Mouse (Mus musculus) heart, embryonic 10.5 days (tissue): ENCODE measurements around the gene Clca1. TPM values are rescaled to one million over a fixed set of nuclear protein-coding genes. Genes with fewer than 3 reads are reported as not detected.
"Not testable (repeated sequence)": the region's sequence is repeated elsewhere in the genome, so short reads cannot be mapped to it uniquely, and the experiment has no call there.

Source experiments
- DNase-seq: peaks from one replicate; pipeline ENCODE4 v3.0.0-alpha.2; 2017; ENCODE audit warnings: low spot score
- H3K27ac ChIP-seq: fragments of 300-500 bp; sonication (generic); 2 replicates; pipeline ENCODE4 v1.5.1; 2016; ENCODE audit warnings: mild to moderate bottlenecking
- H3K27me3 ChIP-seq: fragments of 300-500 bp; sonication (generic); 2 replicates; pipeline ENCODE4 v1.6.1; 2016; ENCODE audit warnings: mild to moderate bottlenecking; ENCODE audit not compliant: poor library complexity, insufficient read depth, severe bottlenecking
- H3K36me3 ChIP-seq: fragments of 300-500 bp; sonication (generic); 2 replicates; pipeline ENCODE4 v1.6.1; 2016; ENCODE audit warnings: mild to moderate bottlenecking, moderate library complexity
- H3K4me1 ChIP-seq: fragments of 300-500 bp; sonication (generic); 2 replicates; pipeline ENCODE4 v1.6.1; 2016; ENCODE audit warnings: mild to moderate bottlenecking
- H3K4me3 ChIP-seq: fragments of 300-500 bp; sonication (generic); 2 replicates; pipeline ENCODE4 v1.5.1; 2016; ENCODE audit warnings: mild to moderate bottlenecking, moderate library complexity
- H3K9me3 ChIP-seq: fragments of 300-500 bp; sonication (generic); 2 replicates; pipeline ENCODE4 v1.6.1; 2016; ENCODE audit warnings: mild to moderate bottlenecking, moderate library complexity
- WGBS: fragments of 180-500 bp; shearing (Covaris S2); methylation state at CpG from one replicate; pipeline ENCODE4 v1.1.7; 2016; 5-methylcytosine and 5-hydroxymethylcytosine counted together
- polyA plus RNA-seq: library from polyadenylated mRNA; unstranded; fragments of >200 nt; fragmentation: Nextera tagmentation; extraction: Ambion mirVana; gene quantifications from 2 replicates; pipeline ENCODE4 v1.2.1, GENCODE M21; 2016

The Clca1 gene
- 0.05 TPM in 1 of 2 replicates, not detected in the other for polyA plus RNA-seq

GRCm38 (mm10) chr3:145032676-145033075 lies at the start of gene Clca1:
Clca1 (minus strand) TSS chr3:145032776.
- Histone ChIP-seq H3K27me3 (no peaks in the 10 kb centered on the region), H3K4me1 (no peaks in the 10 kb centered on the region), H3K36me3 (no peaks in the 10 kb centered on the region), H3K27ac (no peak within 1 kb of the TSS), H3K9me3 (no peaks in the 10 kb centered on the region), H3K4me3 (no peak within 1 kb of the TSS)
- DNase-seq, result no peak

- WGBS, result 79% methylated on average over 8 of the region's 8 CpGs
- H3K36me3 ChIP-seq, result no peaks in the 10 kb centered on the region
- DNase-seq, result no peak
These were observed 48.3 kb upstream of the Clca1 start for GRCm38 (mm10) chr3:145080904-145081303.

GRCm38 (mm10) chr3:145078405-145078804 lies 45.8 kb upstream of the Clca1 start:
- Histone ChIP-seq H3K27ac (no peak overlapping the region), H3K4me1 (peaks cover 5% of the 10 kb centered on the region; the same call in 1 of the 2 replicates), H3K4me3 (no peak overlapping the region), H3K9me3 (no peaks in the 10 kb centered on the region), H3K27me3 (no peaks in the 10 kb centered on the region), H3K36me3 (no peaks in the 10 kb centered on the region)
- WGBS, result 82% methylated on average over 6 of the region's 6 CpGs
- no peak for DNase-seq

More at GRCm38 (mm10) chr3:145080904-145081303, 48.3 kb upstream of the Clca1 start:
- no peaks in the 10 kb centered on the region for H3K9me3 ChIP-seq
- no peak overlapping the region for H3K4me3 ChIP-seq
- no peak overlapping the region for H3K27ac ChIP-seq
- no peaks in the 10 kb centered on the region for H3K4me1 ChIP-seq
- H3K27me3 ChIP-seq, result no peaks in the 10 kb centered on the region

GRCm38 (mm10) chr3:145072339-145072738 lies 39.8 kb upstream of the Clca1 start:
- no peak for DNase-seq
- Histone ChIP-seq H3K4me3 (no peak overlapping the region), H3K9me3 (no peaks in the 10 kb centered on the region), H3K4me1 (peaks cover 6% of the 10 kb centered on the region; the same call in 1 of the 2 replicates), H3K27me3 (no peaks in the 10 kb centered on the region), H3K36me3 (no peaks in the 10 kb centered on the region), H3K27ac (no peak overlapping the region)
- WGBS, result 85% methylated on average over 3 of the region's 3 CpGs

- no peak for DNase-seq
- WGBS, result 79% methylated on average over 4 of the region's 4 CpGs
These were observed 36.4 kb upstream of the Clca1 start for GRCm38 (mm10) chr3:145068964-145069363.

GRCm38 (mm10) chr3:145055138-145055537 lies 22.6 kb upstream of the Clca1 start:
- WGBS, result 84% methylated on average over 3 of the region's 3 CpGs
- not testable (repeated sequence) for DNase-seq

More at GRCm38 (mm10) chr3:145068964-145069363, 36.4 kb upstream of the Clca1 start:
- Histone ChIP-seq H3K4me3 (no peak overlapping the region), H3K4me1 (peaks cover 5% of the 10 kb centered on the region; the same call in 1 of the 2 replicates), H3K27me3 (no peaks in the 10 kb centered on the region), H3K27ac (no peak overlapping the region), H3K9me3 (no peaks in the 10 kb centered on the region), H3K36me3 (no peaks in the 10 kb centered on the region)

GRCm38 (mm10) chr3:145049820-145050219 lies 17.2 kb upstream of the Clca1 start:
- no peak overlapping the region for H3K4me3 ChIP-seq
- no peak for DNase-seq
- WGBS, result 41% methylated on average over 3 of the region's 3 CpGs
- H3K27ac ChIP-seq, result no peak overlapping the region
- H3K36me3 ChIP-seq, result no peaks in the 10 kb centered on the region
- no peaks in the 10 kb centered on the region for H3K27me3 ChIP-seq
- H3K4me1 ChIP-seq, result peaks cover 5% of the 10 kb centered on the region; the same call in 1 of the 2 replicates
- H3K9me3 ChIP-seq, result no peaks in the 10 kb centered on the region

More at GRCm38 (mm10) chr3:145055138-145055537, 22.6 kb upstream of the Clca1 start:
- not testable (repeated sequence) for H3K36me3 ChIP-seq, H3K27ac ChIP-seq, H3K4me3 ChIP-seq, H3K9me3 ChIP-seq, H3K27me3 ChIP-seq, H3K4me1 ChIP-seq

- Histone ChIP-seq H3K36me3 (no peaks in the 10 kb centered on the region), H3K27ac (no peak overlapping the region), H3K4me1 (no peaks in the 10 kb centered on the region), H3K9me3 (no peaks in the 10 kb centered on the region), H3K27me3 (no peaks in the 10 kb centered on the region), H3K4me3 (no peak overlapping the region)
- WGBS, result 52% methylated on average over 3 of the region's 3 CpGs
- no peak for DNase-seq
These were observed 6.2 kb upstream of the Clca1 start for GRCm38 (mm10) chr3:145038813-145039212.

- Histone ChIP-seq H3K27ac (no peak overlapping the region), H3K36me3 (no peaks in the 10 kb centered on the region), H3K9me3 (no peaks in the 10 kb centered on the region), H3K4me1 (no peaks in the 10 kb centered on the region), H3K4me3 (no peak overlapping the region), H3K27me3 (no peaks in the 10 kb centered on the region)
- DNase-seq, result no peak
- WGBS, result 62% methylated on average over 3 of the region's 3 CpGs
These were observed 4.5 kb downstream of the Clca1 start for GRCm38 (mm10) chr3:145028036-145028435.

GRCm38 (mm10) chr3:145026750-145027149 lies 5.8 kb downstream of the Clca1 start:
- no peaks in the 10 kb centered on the region for H3K9me3 ChIP-seq
- 29% methylated on average over 3 of the region's 3 CpGs for WGBS
- no peaks in the 10 kb centered on the region for H3K4me1 ChIP-seq
- no peaks in the 10 kb centered on the region for H3K36me3 ChIP-seq
- no peak for DNase-seq
- no peaks in the 10 kb centered on the region for H3K27me3 ChIP-seq
- no peak overlapping the region for H3K4me3 ChIP-seq
- H3K27ac ChIP-seq, result no peak overlapping the region

- H3K27me3 ChIP-seq, result no peaks in the 10 kb centered on the region
- H3K9me3 ChIP-seq, result no peaks in the 10 kb centered on the region
- WGBS, result 69% methylated on average over 3 of the region's 3 CpGs
- H3K4me3 ChIP-seq, result no peak overlapping the region
- no peak overlapping the region for H3K27ac ChIP-seq
- no peaks in the 10 kb centered on the region for H3K4me1 ChIP-seq
- H3K36me3 ChIP-seq, result no peaks in the 10 kb centered on the region
- DNase-seq, result no peak
These were observed 14.8 kb downstream of the Clca1 start for GRCm38 (mm10) chr3:145017807-145018206.

GRCm38 (mm10) chr3:145004422-145004821 lies 28.2 kb downstream of the Clca1 start:
- Histone ChIP-seq H3K36me3 (no peaks in the 10 kb centered on the region), H3K4me1 (no peaks in the 10 kb centered on the region), H3K27ac (no peak overlapping the region), H3K9me3 (no peaks in the 10 kb centered on the region), H3K27me3 (no peaks in the 10 kb centered on the region), H3K4me3 (no peak overlapping the region)
- DNase-seq, result no peak
- WGBS, result 31% methylated on average over 5 of the region's 5 CpGs

- Histone ChIP-seq H3K4me1 (no peaks in the 10 kb centered on the region), H3K27ac (no peak overlapping the region), H3K36me3 (no peaks in the 10 kb centered on the region), H3K9me3 (no peaks in the 10 kb centered on the region), H3K4me3 (no peak overlapping the region), H3K27me3 (no peaks in the 10 kb centered on the region)
- DNase-seq, result no peak
- 74% methylated on average over 1 of the region's 1 CpGs for WGBS
These were observed 31.7 kb downstream of the Clca1 start for GRCm38 (mm10) chr3:145000912-145001311.

GRCm38 (mm10) chr3:144993055-144993454 lies 39.5 kb downstream of the Clca1 start:
- 85% methylated on average over 5 of the region's 5 CpGs for WGBS
- Histone ChIP-seq H3K36me3 (no peaks in the 10 kb centered on the region), H3K27ac (no peak overlapping the region), H3K4me3 (no peak overlapping the region), H3K9me3 (no peaks in the 10 kb centered on the region), H3K27me3 (no peaks in the 10 kb centered on the region), H3K4me1 (no peaks in the 10 kb centered on the region)
- no peak for DNase-seq
